Mouse (Mus musculus) thymus, postnatal 36 days (tissue): ENCODE data around the gene Agap1.

ENCODE experiments used
- DNase-seq, 2 experiments: peaks; one replicate each; pipeline ENCODE4 v3.0.0; 2022; ENCODE audit warnings: mixed read lengths in 2 of 2

The Agap1 gene

DNA sequence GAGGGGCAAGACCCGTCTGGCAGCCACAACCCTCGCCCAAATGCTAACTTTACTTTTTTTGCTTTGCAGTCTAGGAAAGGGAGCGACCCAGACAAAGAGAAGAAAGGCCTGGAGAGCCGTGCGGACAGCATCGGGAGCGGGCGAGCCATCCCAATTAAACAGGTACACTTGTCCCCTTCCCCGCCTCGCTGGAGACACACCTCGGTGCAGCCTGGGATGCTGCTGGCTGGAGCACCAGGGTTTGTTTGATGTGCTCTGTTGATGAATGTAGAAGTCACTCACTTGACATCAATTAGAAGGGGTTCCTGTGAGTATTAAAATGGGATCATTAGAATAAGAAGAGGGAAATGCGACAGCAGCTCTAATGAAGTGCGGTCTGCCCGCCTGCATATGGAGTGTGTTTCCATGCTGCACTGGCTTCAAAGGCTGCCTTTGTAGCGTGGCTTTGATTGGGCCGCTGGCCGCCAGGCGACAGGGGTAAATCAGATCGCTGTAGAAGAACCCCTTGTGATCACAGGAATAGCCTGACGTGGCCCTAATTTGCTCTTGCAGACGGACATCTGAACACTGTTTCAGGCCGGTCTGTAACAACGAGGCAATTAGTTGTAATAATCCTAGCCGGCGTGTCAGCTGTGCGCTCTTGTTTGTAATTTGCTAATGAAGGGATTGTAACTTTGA is 216.6 kb downstream of the Agap1 start:
- no peak for DNase-seq

DNA sequence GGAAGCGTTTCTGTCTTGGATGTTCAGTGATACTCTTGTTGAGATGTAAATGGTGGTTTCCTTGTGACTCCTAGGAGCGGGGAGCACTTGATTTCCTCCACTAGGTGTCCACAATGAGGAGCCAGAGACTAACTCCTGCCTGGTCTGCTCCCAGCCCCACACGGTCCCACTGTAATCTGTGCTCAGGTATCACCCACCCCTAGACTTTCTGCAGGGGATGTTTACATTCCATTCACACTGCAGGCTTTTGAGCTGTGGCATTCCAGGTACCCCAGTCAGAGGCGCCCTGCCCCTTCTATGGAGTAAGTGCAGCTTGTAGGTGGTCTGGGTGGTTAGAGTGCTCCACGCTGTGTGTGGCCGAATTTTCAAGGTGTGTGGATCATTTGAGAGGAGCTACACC is 218.5 kb downstream of the Agap1 start:
- no peak for DNase-seq

DNA sequence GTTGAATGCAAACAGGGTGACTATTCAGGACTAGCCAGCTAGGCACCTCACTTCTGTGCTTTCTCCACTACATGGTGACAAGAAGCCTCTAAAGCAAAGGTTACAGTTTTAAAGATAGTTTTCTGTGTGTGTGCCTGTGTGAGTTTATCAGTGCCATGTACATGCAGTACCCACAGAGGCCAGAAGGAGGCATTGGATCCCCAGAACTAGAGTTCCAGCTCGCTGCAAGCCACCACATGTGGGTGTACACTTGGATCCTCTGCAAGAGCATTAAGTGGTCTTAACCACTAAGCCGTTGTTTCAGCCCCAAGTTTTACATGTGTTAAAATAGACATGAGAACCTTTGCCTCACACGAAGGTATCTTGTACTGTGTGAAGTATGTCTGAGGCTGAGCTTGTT is 219.1 kb downstream of the Agap1 start:
- no peak for DNase-seq

DNA sequence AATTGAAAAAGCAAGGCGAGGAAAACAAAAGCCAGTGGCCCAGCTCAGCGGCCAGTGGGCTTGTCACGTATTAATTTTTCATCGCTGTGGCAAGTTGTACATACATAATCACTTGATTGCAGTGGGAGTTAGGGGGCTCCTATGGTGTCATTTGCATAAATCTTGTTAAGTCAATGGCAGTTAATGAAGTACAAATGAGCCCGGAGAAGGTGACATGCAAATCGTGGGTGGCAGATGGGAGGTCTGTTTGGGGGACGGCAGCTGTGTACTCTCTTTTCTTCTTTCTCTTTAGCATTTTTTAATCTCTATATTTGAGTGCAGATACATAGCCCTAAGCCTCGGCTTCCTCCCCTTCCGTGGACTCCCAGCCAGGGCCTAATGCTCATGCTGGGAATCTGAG is 220.1 kb downstream of the Agap1 start:
- no peak for DNase-seq

DNA sequence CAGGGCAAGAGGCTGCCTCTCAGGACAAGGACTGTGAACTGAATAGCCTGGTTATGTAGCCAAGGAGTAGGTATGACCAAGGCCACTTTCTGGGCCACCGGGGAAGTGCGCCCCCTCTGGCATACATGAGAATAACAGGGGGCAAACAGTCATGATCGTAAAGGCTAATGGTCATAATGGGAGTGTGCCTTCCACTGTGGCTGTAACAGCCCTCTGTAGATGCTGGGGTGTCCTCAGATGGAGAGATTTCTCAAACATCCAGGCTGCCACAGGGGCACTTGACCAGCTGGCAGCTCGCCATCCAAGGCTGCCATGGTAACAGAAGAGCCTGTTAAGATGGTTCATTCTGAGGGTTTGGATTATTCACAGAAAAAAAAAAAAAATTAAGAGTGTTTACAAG is 221.8 kb downstream of the Agap1 start:
- DNase-seq = no peak

DNA sequence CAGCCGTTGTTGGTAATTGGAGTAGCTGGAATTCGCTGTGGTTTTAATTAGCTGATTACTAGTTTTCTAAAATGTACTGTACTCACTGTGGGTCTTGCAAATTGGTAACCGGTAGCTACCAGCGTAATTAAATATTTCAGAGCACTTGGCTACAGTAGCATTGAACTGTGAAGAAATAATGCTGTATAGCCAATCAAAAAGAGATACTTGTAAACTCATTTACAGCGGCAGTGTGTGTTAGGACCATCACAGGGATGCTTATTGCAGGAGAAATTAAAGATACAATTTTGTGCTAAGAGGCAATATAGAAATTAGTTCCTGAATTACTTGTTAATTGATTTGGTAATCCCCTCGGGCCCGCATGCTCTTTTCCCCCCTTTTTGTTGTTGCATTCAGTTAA is 226.1 kb downstream of the Agap1 start:
- DNase-seq = no peak

DNA sequence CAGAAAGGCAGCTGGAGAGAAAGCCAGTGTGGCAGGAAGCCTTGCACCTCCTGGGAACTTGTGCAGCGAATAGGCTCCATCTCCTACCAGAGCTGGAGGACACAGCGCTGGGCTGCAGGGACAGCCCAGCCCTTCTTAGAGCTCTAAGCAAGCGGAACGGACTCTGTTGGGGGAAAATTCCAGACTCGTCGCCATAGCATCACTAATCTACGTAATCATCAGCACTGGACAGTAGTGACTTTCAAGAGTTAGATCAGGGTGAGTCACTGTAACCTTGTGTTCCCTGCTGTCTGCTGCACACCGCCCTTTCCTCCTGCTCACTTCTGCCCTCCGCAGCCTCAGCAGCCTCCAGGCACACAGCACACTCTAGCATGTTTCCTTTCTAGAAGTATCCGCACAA is 234.3 kb downstream of the Agap1 start:
- no peak for DNase-seq

DNA sequence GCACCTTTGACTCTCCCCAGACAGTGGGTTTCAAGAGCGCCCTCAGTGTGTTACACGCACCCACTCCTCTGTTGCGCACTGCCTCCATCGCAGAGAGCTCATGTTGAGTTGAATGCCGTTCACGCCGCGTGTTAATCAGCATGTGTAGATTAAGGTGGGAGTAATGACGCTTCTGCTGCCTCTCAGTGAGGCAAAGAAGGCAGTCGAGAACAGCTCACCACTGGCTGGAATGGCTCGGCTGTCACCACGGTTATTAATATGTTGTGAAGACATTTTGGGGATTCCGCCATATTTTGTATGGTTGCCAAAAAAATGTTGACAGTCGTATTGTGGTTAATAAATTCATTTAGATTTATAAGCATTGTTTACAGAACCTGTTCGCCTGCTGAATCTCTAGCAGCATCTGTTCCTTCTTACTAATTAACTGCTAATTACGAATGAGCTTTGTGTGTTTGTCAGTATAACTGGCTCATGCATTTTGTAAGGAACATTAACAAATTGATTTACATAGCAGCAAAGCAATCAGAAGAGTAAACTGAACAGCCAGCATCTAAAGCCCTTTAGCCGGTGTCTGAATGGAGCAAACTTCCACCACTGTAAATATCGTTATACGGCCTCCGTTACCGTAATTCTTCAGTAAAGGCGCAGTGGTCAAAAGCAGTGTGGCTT is 235.1 kb downstream of the Agap1 start:
- no peak for DNase-seq

DNA sequence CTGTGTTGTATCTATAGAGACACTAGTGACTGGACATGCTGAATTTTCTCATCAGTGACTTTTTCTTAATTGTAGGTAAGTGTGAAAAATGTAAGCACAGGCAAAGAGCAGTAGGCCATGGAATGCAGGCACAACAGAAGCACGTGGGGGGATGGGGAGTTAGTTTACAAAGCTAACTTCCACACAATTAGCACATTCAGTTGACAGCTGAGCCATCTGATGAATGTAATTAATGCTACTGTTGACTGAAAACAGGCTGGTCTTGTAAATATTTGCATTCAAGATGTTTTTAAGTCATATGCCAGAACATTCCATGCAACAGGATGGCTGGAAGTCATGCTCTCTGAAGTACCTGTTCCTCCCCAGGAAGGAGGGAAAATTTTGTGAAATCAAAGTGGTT is 236.5 kb downstream of the Agap1 start:
- no peak for DNase-seq

DNA sequence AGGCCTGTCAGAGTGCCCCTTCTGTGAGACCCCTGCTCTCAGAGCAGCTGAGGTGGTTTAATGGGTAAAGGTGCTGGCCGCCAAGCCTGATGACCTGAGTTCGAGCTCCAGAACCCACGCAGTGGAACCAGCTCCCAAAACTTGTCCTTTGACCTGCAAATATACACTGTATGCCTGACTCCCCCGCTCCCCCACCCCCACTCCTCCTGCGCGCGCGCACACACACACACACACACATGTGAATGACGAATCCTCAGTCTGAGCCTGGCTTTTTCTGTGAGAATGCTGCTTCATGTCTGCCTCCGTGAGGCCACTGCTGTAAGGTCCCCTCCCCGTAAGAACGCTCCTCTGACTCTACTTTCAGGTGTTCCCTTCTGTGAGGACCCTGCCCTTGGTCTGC is 237.8 kb downstream of the Agap1 start:
- no peak for DNase-seq

DNA sequence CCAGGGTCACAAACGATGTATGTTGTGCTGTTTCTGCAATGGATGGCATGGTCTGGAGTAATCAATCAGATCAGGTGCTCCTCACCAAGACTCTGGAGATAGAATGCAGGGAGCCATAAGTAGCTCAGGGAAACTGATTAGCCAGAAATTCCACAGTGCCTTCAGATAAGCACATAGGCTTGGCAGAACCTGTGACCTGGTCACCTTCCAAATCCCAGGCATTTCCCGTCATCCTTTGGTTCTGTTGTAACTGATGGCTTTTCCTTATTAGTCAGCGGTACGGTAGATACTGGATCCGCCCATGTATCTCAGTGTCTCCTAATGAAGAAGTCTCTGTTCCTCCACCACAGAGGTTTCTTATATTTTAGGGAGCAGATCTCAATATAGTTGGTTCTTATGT is 240.3 kb downstream of the Agap1 start:
- no peak for DNase-seq

DNA sequence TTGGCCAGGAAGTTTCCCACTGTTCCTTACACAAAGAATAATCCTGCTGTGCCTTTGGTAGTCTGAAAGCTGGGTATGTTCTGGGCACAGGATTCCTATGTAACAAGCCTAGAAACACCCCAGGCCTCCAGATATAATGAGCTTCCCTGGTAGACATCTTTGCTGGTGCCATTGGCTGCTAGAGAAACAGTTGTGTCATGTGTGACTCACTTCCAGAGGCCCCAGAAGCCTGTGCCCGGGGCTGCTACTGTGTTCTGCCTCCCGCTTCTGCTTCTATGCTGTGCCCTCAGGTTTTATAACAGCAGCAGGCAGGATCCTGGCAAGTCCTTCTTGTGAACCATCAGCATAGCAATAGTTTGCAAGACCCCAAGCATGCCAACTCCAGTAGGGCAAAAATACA is 242.6 kb downstream of the Agap1 start:
- DNase-seq = no peak

DNA sequence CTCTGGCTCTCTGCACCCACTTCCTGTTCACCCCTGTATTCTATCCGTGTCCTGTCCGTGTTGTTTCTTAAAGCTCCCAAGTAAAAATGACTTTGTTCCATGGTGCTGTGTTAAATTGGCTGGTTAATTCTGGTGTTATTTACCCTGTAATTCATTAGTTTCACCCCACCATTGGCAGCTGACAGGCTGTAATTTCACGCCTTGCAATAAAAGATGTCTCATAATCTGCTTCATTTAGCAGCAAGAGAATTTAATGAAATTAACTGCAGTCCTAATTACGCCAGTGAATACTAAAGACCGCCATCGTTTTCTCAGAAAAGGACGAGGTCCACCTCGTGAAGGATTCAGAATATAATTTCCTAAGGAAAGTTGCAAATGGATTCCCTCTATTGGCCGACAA is 245.6 kb downstream of the Agap1 start:
- no peak for DNase-seq

DNA sequence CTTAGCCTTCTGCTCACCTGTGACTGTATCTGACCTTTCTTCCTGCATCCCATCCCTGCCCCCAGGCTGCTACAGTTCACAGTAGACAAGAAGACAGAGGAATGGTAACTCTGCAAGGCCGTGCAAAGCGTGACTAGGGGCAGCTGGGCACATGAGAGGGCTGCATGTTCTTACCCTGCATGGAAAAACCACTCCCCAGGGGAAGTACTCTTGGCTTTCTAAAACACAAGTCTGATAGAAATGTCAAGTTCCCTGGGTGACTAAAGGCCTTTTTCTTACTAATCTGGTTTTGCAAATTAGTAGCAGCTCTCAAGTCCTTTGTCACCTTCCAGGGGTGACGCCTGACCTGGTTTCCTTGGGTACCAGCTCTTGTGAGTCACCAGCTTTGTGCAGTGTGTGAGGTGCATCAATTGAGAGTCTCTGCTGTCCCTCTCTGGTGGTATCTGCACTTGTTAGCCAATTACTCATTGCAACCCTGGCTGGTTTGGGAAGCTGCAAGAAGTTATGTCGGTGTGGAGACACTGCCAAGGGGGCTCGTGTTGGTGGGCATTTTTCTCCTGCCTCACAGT is 246.6 kb downstream of the Agap1 start:
- no peak for DNase-seq

DNA sequence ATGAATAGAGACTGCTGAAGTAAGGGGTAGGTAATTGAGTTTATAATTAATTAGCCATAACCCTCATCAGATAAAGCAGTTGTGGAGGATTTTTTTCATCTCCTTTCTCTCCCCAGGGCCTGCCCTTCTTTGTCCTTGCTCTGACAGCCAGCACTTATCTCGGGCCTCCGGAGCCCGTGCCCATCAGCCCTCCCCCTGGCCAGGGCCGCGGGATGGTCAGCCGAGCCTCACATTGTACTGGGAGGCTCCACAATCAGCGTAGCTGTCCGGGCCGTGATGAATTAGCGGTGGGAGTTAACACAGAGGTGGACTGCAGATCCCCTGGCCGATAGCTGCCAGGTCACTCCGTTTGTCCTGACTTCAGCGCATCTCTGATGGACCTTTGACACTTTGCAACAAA is 248.7 kb downstream of the Agap1 start:
- no peak for DNase-seq

DNA sequence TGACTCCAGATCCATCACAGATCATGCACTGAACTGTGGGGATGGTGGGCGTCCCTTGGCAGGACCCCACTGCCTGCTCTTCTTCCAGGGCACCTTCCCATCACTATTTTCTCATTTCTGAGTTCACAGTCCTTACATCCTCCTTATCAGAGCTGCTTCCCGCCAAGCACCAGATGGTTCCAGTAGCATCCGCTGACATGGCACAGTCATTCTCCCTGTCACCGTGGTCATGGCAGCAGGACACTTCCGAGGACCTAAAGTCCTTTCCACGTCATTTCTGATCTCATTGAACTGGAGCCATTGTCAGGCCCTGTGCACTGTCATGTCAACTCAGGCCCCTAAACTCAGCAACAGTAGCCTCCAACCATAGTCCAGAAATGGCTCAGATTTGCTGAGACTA is 251.1 kb downstream of the Agap1 start:
- DNase-seq = no peak

DNA sequence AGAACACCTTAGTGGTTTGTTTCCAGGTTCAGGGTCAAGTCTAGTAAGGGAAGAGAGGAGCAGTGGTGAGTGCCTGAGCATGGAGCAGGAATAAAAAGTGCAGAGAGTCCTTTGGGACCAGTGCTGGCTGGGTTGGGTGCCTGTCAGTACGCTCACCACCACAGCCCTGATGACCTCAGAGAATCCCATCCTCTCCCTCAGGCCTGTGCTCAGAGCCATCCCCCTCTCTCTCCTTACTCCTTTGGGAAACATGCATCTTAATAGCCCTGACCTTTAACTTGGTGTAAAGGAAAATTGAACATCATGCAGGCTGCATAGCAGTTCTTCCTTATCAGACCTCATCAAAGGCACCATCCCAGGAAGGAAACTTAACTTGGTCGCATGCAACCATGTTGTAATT is 252.3 kb downstream of the Agap1 start:
- no peak for DNase-seq

DNA sequence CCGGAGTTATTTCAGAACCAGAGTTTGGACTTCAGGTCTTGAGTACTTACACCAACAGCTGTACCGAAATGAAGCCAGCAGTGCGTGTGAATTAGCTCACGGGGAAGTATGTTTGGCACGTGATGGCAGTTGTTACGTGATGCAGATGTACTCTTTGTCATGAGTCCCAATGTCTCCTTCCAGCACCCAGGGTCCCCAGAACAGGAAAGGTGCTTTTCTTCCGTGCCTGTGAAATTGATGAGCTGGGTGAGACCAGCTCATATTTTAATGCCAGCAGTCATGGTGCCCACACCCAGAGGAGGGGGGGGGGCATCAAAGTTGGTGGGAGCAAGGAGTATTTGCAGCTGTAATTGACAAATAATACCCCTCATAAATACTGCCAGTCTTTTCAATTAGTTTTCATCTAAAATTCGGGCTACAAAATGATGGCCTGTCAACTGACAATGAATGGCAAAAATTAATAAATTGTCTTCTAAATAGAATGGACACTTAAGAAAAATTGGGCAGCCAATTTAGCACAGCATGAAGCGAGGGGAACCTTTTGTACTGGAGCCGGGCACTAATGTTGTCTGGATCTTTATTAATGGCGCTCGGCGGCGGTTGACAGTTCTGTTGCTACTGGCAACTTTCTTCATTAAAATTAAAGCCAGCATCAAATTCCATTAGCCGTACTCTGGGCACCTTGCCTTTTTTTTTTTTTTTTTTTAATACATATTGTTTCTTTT is 253.3 kb downstream of the Agap1 start:
- no peak for DNase-seq

DNA sequence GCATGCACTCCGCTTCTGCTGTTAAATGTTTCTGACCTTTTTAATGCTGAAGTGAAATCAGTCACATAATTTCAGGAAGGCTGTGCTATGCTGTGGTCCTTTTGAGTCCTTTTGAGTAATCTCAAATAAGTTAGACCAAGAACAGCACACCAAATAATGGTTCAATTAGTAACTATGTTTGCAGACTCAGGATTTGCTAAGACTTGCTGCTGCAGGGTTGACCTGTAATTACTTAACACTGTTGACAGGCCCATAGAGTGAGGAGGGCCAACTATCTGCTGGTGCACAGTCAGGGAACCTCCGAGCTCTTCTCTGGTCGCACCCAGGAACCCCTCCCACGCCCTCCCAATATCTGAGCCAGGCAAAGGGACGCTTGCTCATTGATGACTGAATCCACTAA is 255.2 kb downstream of the Agap1 start:
- DNase-seq = no peak

DNA sequence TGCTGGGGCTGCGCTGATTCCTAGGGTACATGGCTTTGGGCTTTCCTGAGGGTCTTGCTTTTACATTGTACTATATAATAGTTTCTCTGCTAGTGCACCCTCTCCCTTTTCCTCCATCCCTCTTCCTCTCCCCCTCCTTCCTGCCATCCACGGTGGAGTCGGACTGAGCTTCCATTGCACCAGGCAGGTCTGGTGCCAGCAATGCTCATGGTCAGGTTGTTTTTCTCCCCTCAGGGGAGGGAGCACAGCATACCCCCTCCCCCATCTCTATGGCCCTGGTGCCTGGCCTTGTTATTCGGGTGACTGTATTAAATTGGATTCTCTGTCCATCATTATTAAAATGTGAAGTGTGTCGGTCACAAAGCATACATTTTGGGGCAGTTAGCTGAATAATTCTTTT is 259.1 kb downstream of the Agap1 start:
- DNase-seq = no peak

DNA sequence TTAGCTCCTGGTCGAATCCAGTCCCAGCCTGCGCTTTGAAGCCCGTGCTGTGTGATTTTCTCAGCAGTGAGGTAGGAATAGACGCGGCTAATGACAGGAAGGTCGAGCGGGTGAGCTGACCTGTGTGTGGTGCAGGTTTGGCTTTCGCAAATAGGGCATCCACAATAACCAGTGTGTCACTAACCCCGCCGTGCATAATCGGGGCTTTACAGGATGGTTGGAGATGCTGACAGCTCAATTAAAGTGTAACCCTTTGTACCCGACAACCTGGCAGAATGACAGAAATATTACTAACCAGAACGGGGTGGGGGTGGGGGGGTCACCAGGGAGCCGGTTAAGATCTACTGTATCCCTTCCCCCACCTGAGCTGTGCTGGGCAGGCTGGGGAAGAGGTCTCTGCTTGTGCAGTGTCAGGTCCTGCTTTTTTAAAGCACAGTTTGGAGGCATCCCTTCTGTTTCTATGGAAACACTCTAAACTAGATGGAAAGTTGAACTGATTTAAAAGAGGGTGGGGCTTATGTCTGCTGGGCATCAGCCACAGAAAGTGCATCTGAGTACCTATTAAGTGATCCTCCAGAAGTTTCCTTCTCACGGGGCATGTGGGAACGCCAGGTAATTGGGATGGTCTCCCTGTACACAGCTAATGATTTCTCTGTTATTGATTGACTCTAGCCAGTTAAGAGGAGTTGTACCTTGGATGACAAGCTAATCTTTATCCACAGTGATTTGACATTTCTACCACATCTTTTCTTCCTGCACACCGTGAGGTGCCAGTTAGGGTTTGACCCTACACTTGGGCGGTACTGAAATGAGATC is 259.8 kb downstream of the Agap1 start:
- no peak for DNase-seq

DNA sequence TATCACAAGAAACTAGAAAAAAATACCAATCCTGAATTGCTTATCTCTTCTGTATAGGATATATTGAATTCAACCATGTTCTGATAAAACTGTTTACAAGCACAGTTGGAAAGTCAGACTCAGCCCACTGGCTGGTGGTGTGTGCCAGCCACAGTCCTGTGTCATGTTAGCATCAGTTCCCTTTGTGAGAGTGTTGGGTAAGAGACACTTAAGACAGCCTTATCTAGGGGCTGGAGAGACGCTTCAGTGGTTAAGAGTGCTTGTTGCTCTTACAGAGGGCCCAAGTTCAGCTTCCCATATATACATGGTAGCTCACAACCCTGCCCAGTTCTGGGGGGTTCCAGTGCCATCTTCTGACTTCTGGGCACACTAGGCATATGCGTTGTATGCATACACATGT is 261.6 kb downstream of the Agap1 start:
- no peak for DNase-seq

DNA sequence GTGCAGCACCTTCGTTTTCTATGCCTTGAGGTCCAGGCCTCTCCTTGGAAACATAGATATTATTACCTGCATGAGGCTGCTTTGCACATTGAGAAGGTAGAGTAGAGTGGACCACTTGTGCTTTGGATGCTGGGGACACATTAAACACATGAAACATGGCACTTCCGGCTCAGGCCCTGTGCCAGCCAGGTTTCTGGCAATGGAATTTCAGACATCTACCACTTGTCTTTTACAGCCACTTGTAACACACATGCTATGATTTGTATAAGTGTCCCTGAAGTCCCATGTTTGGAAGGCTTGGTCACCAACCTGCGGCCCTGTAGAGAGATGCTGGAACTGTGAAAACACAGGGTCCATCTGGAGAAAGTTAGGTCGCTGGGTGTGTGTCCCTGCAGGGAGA is 262.5 kb downstream of the Agap1 start:
- DNase-seq = no peak
